Mouse (Mus musculus) kidney, embryonic 15.5 days (tissue): ENCODE results near the gene Alkbh7. TPM values are rescaled to one million over a fixed set of nuclear protein-coding genes. Genes with fewer than 3 reads are reported as not detected.
A peak's percentile ranks its signal among the peaks of the same experiment; 100 is the strongest.

Experiments
- ATAC-seq: fragments of 200-750 bp; cut with Nextera tagmentation; replicated peaks from 2 replicates; pipeline ENCODE4 v1.8.0; 2017; ENCODE audit warnings: moderate TSS enrichment; ENCODE audit not compliant: low FRiP score
- H3K27ac ChIP-seq: fragments of 300-500 bp; sonication (generic); 2 replicates; pipeline ENCODE4 v1.5.1; 2015; ENCODE audit warnings: mild to moderate bottlenecking, inconsistent platforms
- H3K27me3 ChIP-seq: fragments of 300-500 bp; sonication (generic); 2 replicates; pipeline ENCODE4 v1.6.1; 2015; ENCODE audit warnings: inconsistent platforms
- H3K36me3 ChIP-seq: fragments of 300-500 bp; sonication (generic); 2 replicates; pipeline ENCODE4 v1.6.1; 2015; ENCODE audit warnings: inconsistent platforms
- H3K4me1 ChIP-seq: fragments of 300-500 bp; sonication (generic); 2 replicates; pipeline ENCODE4 v1.6.1; 2015; ENCODE audit warnings: inconsistent platforms
- H3K4me2 ChIP-seq: fragments of 300-500 bp; sonication (generic); 2 replicates; pipeline ENCODE4 v1.6.1; 2015; ENCODE audit warnings: moderate library complexity, mild to moderate bottlenecking, inconsistent platforms
- H3K4me3 ChIP-seq: fragments of 300-500 bp; sonication (generic); replicated peaks from 2 replicates; pipeline ENCODE4 v1.5.1; 2015; ENCODE audit warnings: mild to moderate bottlenecking, inconsistent platforms
- H3K9ac ChIP-seq: fragments of 300-500 bp; sonication (generic); 2 replicates; pipeline ENCODE4 v1.6.1; 2015; ENCODE audit warnings: mild to moderate bottlenecking, inconsistent platforms
- H3K9me3 ChIP-seq: fragments of 300-500 bp; sonication (generic); replicated peaks from 2 replicates; pipeline ENCODE4 v1.6.1; 2016; ENCODE audit warnings: inconsistent platforms
- WGBS: fragments of 180-500 bp; shearing (Covaris S2); methylation state at CpG from one replicate; pipeline ENCODE4 v1.1.7; 2015; ENCODE audit warnings: mixed read lengths; 5-methylcytosine and 5-hydroxymethylcytosine counted together
- polyA plus RNA-seq: library from polyadenylated mRNA; unstranded; fragments of >200 nt; fragmentation: Nextera tagmentation; extraction: Ambion mirVana; gene quantifications from 2 replicates; pipeline ENCODE4 v1.2.1, GENCODE M21; 2015

The Alkbh7 gene
- polyA plus RNA-seq, 1 experiment from 2014 or later = 56.7 TPM

DNA sequence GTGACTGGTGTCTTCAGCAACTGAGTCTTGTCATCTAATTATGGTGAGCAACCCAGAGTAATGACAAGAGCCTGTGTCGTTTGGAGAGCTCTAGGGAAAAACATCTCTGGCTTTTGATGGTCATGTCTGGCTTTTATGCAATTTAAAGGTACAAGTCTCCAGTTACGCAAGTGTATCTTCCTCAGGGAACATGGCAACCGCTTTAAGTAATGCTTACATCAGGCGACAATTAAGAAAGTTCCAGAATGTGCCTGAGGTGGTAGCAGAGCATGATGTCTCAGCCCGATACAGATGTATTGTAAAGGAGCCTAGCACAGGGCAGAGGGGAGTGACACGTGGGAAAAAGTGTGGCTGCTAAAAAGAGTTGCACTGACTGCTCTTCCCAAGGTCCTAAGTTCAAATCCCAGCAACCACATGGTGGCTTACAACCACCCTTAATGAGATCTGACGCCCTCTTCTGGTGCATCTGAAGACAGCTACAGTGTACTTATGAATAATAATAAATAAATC, 8.2 kb upstream of the Alkbh7 start:
- peak overlapping the region; percentile 91 for H3K4me3 ChIP-seq
- peaks cover 27% of the 10 kb centered on the region for H3K36me3 ChIP-seq
- H3K27ac ChIP-seq = peak overlapping the region; percentile 81; the same call in 1 of the 2 replicates
- peak overlapping the region; percentile 82 for H3K4me2 ChIP-seq
- no peak for ATAC-seq
- H3K9me3 ChIP-seq = no peaks in the 10 kb centered on the region
- 68% methylated on average over 7 of the region's 7 CpGs for WGBS
- no peaks in the 10 kb centered on the region for H3K27me3 ChIP-seq
- peaks cover 14% of the 10 kb centered on the region for H3K4me1 ChIP-seq
- H3K9ac ChIP-seq = peak overlapping the region; percentile 90; the same call in 1 of the 2 replicates

DNA sequence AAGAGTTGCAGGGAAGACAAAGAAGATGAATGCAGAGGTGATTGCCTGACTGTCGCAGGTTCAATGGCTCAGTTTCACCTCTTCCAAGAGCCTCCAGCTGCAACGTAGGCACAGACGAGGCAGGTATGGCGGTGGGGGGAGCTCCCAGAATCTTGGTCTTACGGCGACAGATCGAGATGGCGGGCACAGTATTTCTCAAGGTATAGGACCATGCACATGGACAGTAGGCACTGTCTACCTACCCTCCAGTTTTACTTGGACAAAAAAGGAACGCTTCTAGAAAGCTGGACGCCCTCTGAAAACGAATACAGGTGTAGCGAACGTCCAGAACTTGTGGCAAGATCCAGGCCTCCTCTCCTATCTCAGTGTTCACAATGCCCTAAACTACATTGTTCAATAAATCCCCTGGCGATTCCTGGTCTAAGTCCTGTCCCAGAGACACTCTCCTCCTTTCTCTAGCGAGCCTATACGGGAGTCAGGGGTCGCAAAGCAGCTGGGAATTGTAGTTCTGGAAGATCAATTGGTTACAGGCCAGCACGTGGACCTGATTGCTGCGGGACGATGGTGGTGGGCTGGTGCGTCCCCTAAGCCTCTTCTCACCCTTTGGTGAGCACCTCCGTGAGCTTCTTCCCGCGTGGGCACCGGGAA, 7.5 kb upstream of the Alkbh7 start:
- WGBS = 4% methylated on average over 25 of the region's 25 CpGs
- H3K27me3 ChIP-seq = no peaks in the 10 kb centered on the region
- H3K4me1 ChIP-seq = peaks cover 14% of the 10 kb centered on the region
- peaks cover 33% of the 10 kb centered on the region for H3K36me3 ChIP-seq
- peak overlapping the region; percentile 82 for H3K4me2 ChIP-seq
- no peaks in the 10 kb centered on the region for H3K9me3 ChIP-seq
- peak overlapping the region; percentile 81 for H3K27ac ChIP-seq
- peak; percentile 94 for ATAC-seq
- peak overlapping the region; percentile 90 for H3K9ac ChIP-seq
- peak overlapping the region; percentile 91 for H3K4me3 ChIP-seq

DNA sequence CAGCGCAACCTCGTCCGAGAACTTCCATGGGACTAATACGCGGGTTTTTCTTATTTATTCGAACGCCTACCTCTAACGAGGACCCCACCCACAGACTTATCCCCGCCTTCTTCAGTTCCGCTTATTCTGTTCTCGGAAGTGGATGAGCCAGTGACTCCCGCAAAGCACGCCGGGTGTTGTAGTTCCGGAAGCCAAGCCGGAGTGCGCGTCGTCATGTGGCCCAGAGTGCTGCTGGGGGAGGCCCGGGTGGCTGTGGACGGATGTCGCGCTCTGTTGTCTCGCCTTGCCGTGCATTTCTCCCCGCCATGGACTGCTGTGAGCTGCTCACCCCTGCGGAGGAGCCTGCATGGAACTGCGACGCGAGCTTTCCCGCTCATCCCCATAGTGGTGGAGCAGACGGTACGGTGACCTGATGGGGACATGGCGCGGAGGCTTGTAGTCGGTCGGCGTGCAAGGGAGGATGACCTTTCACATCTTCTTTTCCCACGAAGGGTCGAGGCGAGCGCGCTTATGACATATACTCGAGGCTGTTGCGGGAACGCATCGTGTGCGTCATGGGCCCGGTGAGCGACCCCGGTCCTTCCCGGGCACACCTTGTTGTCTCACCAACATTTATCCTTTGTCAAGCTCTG, 6.9 kb upstream of the Alkbh7 start, which contains the start of gene Clpp:
Gene Clpp (plus strand): TSS at position 191 of the 632 bp plus-strand sequence.
- Histone ChIP-seq H3K27ac (peak within 1 kb of the TSS; percentile 81), H3K27me3 (no peaks in the 10 kb centered on the region), H3K4me1 (peaks cover 14% of the 10 kb centered on the region), H3K36me3 (peaks cover 39% of the 10 kb centered on the region), H3K9ac (peak within 1 kb of the TSS; percentile 90), H3K9me3 (no peaks in the 10 kb centered on the region), H3K4me3 (peak within 1 kb of the TSS; percentile 91), H3K4me2 (peak within 1 kb of the TSS; percentile 82)
- WGBS = under 1% methylated on average over 52 of the region's 52 CpGs
- peak; percentile 97 for ATAC-seq

DNA sequence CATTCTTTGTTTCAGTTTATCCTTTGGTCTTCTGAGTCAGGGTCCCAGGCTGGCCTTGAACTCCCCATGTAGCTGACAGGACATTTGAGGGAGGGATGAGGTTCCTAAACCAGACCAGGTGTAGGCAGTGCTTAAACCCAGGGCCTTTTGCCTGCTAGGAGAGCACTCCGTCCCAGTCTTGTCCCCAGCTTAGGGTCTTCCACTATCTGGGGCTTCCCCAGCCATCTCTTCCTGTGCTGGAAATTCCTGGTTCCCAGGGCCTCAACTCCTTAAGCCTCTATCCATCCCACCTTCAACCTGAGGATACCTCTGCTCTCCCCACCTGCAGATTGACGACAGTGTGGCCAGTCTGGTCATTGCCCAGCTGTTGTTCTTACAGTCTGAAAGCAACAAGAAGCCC, 6.2 kb upstream of the Alkbh7 start:
- H3K4me2 ChIP-seq = peak overlapping the region; percentile 82
- peak overlapping the region; percentile 90 for H3K9ac ChIP-seq
- no peak for ATAC-seq
- no peaks in the 10 kb centered on the region for H3K27me3 ChIP-seq
- 77% methylated on average over 2 of the region's 2 CpGs for WGBS
- H3K4me1 ChIP-seq = peaks cover 14% of the 10 kb centered on the region
- no peak overlapping the region for H3K27ac ChIP-seq
- H3K4me3 ChIP-seq = peak overlapping the region; percentile 91
- no peaks in the 10 kb centered on the region for H3K9me3 ChIP-seq
- H3K36me3 ChIP-seq = peaks cover 47% of the 10 kb centered on the region

DNA sequence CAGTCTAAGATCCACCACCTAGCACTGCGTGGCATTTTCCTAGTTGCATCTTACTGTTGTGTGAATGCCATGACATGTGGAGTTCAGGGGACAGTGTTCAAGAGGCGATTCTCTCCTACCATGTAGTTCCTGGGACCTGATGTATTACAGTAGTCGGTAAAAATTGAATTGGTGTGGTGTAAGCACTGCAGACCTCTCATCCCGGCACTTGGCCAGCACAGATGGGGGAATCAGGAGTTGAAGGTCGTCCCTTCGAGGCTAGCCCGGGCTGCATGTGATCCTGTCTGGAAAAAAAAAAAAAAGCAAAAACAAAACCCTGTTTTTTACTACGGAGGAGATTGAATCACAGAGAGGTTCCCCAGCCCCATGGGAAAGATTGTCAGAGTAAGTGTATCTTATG, 2.1 kb upstream of the Alkbh7 start:
- Histone ChIP-seq H3K9ac (no peak overlapping the region), H3K27me3 (no peaks in the 10 kb centered on the region), H3K4me2 (no peak overlapping the region), H3K4me3 (no peak overlapping the region), H3K9me3 (no peaks in the 10 kb centered on the region), H3K36me3 (peaks cover 69% of the 10 kb centered on the region), H3K27ac (no peak overlapping the region), H3K4me1 (peaks cover 22% of the 10 kb centered on the region)
- WGBS = 88% methylated on average over 8 of the region's 8 CpGs
- no peak for ATAC-seq

DNA sequence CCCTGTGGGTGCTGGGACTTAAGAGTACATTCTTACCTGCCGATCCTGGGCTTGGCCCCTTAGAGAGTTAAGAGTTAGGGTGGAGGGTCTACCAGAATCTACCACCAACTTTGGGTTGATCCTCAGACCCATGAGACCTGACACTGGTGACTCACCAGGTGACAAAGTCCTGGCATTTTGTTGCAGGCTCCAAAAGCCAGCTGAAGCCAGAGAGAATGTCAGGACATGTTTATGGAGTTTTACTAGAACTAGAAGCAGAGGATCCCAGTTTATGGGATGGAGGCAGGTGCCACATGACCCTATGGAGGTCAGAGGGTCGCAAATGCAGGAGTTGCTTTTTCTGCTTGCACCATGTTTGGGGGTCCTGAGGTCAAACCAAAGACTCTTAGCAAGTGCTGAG, 633 bp upstream of the Alkbh7 start:
- Histone ChIP-seq H3K27me3 (no peaks in the 10 kb centered on the region), H3K4me1 (peaks cover 13% of the 10 kb centered on the region), H3K4me2 (peak overlapping the region; percentile 82; the same call in 1 of the 2 replicates), H3K27ac (0 out of 2 replicates have a peak overlapping the region, but pooled peaks have one; percentile 90), H3K4me3 (no peak overlapping the region), H3K9me3 (no peaks in the 10 kb centered on the region), H3K9ac (no peak overlapping the region), H3K36me3 (peaks cover 76% of the 10 kb centered on the region)
- no peak for ATAC-seq
- WGBS = 76% methylated on average over 2 of the region's 2 CpGs

DNA sequence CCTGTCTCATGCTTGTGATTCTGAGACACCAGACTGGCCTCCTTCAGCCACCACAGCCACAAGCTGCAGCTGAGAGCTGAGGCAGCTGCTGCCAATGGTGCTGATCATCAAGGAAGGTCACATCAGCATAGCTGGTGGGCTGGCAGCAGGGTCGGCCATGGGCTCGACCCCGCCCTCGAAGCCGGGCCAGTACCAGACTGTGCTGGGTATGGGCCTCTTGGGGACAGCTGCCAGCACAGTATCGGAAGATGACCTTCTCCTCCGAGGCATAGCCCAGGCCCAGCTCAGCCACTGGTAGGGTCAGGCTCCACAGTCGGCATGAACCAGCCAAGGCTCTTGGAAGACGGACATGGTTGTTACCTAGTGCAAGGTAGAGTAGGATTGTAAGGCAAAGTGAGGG, 2.3 kb downstream of the Alkbh7 start:
- Histone ChIP-seq H3K27ac (no peak overlapping the region), H3K4me3 (no peak overlapping the region), H3K4me2 (no peak overlapping the region), H3K9me3 (no peaks in the 10 kb centered on the region), H3K27me3 (no peaks in the 10 kb centered on the region), H3K4me1 (peaks cover 10% of the 10 kb centered on the region), H3K9ac (no peak overlapping the region), H3K36me3 (peaks cover 69% of the 10 kb centered on the region)
- ATAC-seq = no peak
- 95% methylated on average over 9 of the region's 9 CpGs for WGBS

DNA sequence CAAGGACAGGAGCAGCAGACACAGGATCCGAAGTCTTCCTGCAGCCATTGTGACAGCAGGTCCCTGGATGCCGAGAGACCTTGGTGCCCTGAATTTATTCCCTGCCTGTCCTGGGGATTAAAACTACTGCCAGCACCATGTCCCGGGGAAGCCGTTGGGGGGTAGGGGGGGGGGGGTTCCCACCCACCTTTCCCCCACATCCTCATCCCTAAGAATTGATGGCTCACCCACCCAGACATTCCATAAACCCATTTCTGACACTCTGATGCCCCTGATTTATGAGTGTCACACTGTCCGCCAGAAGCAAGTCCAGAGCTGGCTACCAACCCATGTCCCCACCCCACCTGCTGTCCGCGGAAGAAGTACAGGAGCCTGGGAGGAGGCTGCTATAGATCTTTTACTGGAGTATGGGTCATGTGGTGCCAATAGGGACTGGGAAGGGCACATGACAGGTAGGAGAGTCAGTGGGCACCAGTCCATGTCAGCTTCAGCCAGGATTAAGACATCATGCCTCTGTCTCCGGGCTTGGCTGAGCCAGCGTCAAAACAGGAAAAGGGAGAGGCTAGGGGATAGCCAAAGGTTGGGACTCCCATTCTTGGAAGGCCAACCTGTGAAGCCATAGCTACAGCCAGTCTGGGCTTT, 3.0 kb downstream of the Alkbh7 start, which contains the start of gene Pspn:
Gene Pspn (minus strand): TSS at position 51 of the 642 bp plus-strand sequence.
- Histone ChIP-seq H3K27ac (no peak within 1 kb of the TSS), H3K4me3 (no peak within 1 kb of the TSS), H3K4me2 (no peak within 1 kb of the TSS), H3K27me3 (no peaks in the 10 kb centered on the region), H3K9me3 (no peaks in the 10 kb centered on the region), H3K4me1 (peaks cover 10% of the 10 kb centered on the region), H3K36me3 (peaks cover 69% of the 10 kb centered on the region), H3K9ac (no peak within 1 kb of the TSS)
- no peak for ATAC-seq
- 82% methylated on average over 9 of the region's 9 CpGs for WGBS

DNA sequence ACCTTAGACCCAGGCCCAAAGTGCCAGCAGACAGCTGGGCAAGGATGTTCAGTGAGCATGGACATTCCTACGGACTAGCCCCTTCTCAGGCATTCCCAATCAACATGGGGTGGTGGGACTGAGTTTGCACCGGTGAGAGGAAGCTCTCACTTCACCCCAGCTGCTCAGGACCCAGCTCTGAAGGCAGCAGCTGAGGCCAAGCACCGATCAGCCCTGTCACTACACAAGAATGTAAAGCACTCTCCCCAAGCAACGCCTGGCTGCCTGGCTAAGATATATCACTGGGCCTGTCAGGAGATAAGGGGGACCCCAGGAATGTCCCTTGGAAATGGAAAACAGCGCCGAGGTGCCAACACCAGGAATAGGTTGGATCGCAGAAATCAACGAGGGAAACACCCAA, 4.1 kb downstream of the Alkbh7 start:
- no peak for ATAC-seq
- Histone ChIP-seq H3K36me3 (peaks cover 69% of the 10 kb centered on the region), H3K9me3 (no peaks in the 10 kb centered on the region), H3K27ac (no peak overlapping the region), H3K27me3 (no peaks in the 10 kb centered on the region), H3K4me2 (no peak overlapping the region), H3K4me1 (peaks cover 10% of the 10 kb centered on the region), H3K9ac (no peak overlapping the region), H3K4me3 (no peak overlapping the region)
- 66% methylated on average over 8 of the region's 8 CpGs for WGBS

DNA sequence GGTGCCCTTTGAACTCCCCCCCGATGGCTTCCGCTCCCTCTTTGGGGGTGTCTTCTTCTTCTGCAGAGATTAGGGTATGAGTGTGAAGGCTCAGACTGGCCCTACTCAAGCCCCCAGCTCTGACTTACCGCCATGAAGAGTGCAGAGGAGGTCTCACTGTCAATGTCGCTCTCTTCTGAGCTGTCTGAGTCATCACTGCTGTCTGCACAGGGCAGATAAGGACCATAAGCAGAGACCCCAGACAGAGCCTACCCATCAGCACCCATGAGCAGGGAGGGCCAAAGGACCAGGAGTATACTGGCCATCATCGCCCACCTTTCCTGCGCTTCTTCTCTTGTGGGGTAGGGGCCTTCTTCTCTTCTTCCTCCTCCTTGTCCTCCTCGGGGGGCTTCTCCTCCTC, 6.9 kb downstream of the Alkbh7 start:
- no peaks in the 10 kb centered on the region for H3K9me3 ChIP-seq
- no peak overlapping the region for H3K27ac ChIP-seq
- H3K4me1 ChIP-seq = no peaks in the 10 kb centered on the region
- peaks cover 87% of the 10 kb centered on the region for H3K36me3 ChIP-seq
- H3K4me3 ChIP-seq = no peak overlapping the region
- no peak overlapping the region for H3K4me2 ChIP-seq
- 92% methylated on average over 7 of the region's 7 CpGs for WGBS
- no peaks in the 10 kb centered on the region for H3K27me3 ChIP-seq
- no peak overlapping the region for H3K9ac ChIP-seq
- ATAC-seq = no peak

DNA sequence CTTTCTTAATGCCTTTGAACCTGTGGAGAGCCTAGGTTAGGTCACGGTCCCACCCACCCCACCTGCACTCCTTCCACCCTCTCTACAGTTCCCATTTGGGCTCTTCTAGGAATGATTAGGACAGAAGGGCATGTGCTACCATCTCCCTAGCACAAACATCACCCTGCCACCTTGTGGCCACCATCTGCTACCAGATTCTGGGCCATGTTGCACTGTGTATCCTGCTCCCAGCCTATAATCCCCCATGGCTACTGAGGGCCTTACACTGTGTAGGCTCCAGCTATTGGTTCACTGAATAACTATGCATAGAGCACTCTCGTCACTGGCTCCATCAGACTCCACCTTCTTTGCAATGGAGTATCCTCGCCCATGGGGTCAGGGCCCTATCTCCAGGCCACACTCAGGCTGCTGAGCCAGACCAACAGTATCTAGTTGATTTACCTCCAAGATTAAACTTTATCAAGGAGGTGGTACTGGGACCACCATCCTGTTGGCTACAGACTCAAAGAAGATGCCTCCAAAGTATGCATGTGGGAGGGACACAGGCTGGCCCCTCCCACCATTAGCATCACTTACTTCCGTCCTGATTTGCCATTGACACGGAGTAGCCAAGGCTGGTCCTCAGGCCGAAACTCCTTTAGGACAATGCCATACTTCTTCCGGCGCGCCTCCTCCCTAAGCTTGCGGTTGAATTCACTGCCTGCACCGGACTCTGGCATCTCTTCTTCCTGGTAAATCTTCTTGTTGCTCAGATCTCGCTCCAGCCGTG, 10.2 kb downstream of the Alkbh7 start:
- no peak for ATAC-seq
- WGBS = 94% methylated on average over 13 of the region's 13 CpGs
- no peaks in the 10 kb centered on the region for H3K9me3 ChIP-seq

More for the DNA sequence above, 10.2 kb downstream of the Alkbh7 start:
- Histone ChIP-seq H3K27me3 (no peaks in the 10 kb centered on the region), H3K27ac (no peak overlapping the region), H3K4me3 (no peak overlapping the region), H3K4me1 (peaks cover 21% of the 10 kb centered on the region), H3K4me2 (no peak overlapping the region), H3K36me3 (peaks cover 67% of the 10 kb centered on the region), H3K9ac (no peak overlapping the region)
